Mouse (Mus musculus) cerebral cortex, adult 2 months (tissue): ENCODE results near the gene Gm20503.

Experiments
- WGBS: fragments of 180-500 bp; shearing (Covaris S2); methylation state at CpG from one replicate; pipeline ENCODE4 v1.1.7; 2018; 5-methylcytosine and 5-hydroxymethylcytosine counted together

Gene Gm20503

DNA sequence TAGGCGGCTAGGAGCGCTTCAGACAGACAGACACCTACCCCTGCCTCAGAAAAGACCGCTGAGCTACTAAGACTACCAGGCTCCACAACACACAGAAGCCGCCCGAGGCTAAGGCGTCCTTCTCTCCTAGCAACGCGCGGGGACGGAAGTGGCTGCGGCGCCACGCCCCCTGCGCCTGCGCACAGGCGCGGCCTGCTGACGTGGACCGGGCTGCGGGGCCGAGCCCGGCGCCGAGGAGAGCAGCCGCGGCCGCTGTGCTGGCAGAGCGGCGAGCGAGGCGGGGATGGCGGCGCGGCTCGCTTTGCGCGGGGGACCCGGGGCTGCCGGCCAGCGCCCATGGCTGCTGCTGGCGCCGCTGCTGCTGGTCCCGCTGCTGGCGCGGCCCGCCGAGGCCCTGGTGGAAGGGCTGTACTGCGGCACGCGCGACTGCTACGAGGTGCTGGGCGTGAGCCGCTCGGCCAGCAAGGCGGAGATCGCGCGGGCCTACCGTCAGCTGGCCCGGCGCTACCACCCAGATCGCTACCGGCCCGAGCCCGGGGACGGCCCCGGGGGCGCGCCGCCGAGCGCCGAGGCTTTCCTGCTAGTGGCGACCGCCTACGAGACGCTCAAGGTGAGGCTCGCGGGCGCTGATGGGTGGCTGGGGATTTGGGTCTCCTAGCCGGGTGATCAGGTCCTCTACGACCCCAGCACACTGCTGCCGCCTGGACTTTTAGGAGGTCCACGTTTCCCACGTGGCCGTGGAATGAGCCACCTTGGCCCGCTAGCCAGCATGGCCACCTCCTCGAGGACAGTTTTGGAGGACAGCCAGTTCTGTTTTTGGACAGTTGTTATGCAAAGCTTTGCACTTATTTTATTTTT lies at the start of gene Gm20503:
Gene Gm20503 (plus strand): TSS at position 263 of the 858 bp plus-strand sequence.
- 1% methylated on average over 89 of the region's 89 CpGs for WGBS

DNA sequence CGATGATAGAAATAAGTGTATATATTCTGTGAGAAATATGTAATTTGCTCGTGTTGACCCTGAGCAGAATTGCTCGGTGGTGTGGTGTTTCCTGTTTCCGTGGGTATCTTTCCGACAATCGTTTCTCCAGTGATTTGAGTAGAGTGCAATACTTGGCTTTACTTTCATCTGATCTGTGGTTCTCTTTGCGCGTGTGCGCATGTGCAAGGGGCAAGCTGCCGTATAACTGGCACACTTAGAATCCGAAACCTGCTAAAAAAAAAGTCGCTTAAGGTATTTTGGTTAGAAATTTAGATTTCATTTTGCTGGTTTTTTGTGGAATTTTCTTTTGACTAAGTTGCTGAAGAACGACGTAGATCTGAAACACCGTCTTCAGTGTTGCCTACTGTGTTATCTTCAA lies 41.3 kb upstream of the Gm20503 start:
- WGBS, result 75% methylated on average over 15 of the region's 15 CpGs

DNA sequence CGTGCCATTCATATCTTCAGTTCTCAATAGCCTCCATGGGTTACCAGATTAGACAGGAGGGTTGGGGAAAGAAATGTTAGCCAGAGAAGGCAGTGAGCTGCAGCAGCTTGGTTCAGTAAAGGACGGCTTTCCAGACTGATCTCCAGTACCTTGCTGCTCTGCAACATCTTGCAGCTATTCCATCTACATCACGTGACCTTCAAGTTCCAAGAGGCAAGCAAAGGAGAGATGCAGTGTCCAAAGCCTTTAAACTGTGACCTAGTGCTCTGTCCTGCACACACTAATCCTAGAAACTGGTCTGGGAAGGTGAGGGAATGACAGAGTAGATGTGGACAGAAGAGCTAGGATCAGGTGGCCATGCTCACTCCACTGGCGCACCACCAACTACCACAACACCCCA lies 39.7 kb upstream of the Gm20503 start:
- 97% methylated on average over 4 of the region's 4 CpGs for WGBS

DNA sequence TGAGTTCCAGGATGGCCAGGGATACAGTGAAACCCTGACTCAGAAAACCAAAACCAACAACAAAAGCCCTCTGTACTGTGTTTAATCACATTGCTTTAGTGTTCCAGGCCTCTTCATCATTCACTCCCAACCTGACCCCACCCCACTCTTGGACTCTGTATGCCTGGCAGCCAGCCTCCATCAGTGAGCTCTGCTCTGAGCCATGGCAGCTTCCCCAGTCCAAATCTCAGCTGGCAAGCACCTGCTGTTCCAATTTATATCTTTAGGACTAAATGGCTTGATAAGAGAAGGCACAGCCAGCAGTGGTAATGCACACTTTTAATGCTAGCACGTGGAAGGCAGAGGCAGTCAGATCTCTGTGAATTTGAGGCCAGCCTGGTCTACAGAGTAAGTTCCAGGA lies 37.9 kb upstream of the Gm20503 start:
- WGBS, result 62% methylated on average over 1 of the region's 1 CpGs

DNA sequence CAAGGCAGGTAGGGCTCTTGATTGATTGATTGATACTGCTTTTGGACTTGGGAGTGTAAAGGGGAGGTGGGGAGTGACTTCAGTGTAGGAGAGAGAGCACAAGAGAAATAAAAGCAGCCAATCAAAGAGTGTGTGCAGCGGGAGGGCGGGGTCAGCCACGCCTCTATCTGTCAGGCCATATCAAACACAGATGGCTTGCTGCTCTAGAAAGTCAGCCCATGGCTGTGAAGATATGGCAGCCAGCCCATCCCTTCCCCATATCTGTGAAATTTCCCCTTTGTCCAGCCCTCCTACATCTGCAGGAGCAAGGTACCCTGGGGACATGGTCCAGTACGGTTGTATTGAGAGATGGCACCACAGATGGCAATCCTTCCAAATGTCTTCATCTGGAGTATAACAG lies 32.3 kb upstream of the Gm20503 start:
- 81% methylated on average over 4 of the region's 4 CpGs for WGBS

DNA sequence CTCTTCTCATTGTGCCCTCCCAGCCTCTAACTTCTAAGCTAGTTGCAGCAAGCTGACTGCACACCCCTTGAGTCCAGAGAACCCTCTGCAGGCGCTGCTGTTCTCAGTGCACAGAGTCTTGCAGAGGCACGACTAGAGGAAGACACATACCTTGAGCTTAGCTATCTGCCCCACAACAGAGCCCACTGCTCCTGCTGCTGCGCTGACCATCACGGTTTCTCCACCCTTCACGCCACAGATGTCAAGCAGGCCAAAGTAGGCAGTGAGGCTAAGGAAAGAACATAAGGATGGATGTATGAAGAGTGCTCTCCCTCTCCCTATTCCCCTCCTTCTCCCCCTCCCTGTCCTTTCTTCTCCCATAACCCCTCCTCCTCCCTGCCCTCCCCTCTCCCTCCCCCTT lies 27.3 kb upstream of the Gm20503 start:
- WGBS, result 92% methylated on average over 5 of the region's 5 CpGs

DNA sequence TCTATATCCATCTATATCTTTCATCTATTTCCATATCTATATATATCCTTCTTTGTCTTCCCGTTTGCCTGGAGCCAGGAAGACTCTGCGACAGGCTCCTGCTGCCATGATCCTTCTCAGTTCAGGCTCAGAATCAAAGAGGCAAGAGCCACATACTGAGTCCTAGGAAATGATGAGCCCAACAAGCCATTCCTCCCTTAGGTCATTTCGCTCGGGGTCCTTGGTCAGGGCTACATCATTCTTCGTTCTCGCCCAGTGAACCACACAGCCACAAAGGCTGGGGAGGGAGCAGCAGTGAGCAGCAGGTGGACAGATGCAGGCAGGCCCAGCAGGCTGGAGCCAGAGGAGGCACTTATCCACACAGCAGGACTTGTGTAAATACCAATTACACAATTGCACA lies 21.6 kb upstream of the Gm20503 start:
- 75% methylated on average over 6 of the region's 6 CpGs for WGBS

DNA sequence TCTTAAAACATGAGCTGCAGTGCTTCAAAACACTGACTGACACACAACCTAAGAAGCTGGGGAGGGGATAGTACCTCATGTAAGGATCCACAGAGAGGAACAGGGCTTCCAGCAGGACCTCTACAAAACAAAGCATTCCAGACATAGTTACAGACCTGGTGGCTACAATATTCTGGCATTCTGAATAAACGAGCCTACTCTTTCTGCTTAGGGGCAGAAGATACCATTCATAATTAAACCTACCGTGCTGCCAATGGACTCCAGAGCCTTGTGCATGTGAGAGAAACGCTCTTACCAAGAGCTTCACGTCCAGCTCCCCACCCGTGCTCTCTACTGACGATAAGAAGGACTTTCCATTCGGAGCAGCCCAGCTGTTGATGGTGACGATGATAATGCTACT lies 20.2 kb upstream of the Gm20503 start:
- WGBS, result 91% methylated on average over 8 of the region's 8 CpGs

DNA sequence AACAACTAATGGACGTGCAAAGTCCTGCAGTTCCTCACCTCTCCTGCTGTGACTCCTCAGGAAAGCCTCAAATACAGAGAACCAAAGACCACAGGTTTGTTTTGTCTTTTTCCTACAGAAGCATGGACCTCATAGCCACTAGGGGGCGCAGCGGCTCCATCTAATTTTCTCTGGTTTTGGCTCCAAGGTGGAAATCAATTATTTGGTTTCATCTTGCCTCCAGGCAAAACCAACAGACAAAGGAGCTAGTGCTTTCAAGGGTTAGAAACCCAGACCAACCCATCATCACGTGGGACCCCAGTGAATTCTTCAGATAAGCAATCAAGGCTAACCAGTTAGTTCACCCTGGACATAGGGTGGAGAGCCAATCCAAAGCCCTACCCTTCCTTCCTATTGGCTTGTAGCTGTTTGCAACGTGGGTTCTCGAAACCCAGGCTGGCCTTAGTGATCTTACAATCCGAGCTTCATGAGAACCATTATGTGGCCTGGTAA lies 17.8 kb upstream of the Gm20503 start:
- 24% methylated on average over 7 of the region's 7 CpGs for WGBS

DNA sequence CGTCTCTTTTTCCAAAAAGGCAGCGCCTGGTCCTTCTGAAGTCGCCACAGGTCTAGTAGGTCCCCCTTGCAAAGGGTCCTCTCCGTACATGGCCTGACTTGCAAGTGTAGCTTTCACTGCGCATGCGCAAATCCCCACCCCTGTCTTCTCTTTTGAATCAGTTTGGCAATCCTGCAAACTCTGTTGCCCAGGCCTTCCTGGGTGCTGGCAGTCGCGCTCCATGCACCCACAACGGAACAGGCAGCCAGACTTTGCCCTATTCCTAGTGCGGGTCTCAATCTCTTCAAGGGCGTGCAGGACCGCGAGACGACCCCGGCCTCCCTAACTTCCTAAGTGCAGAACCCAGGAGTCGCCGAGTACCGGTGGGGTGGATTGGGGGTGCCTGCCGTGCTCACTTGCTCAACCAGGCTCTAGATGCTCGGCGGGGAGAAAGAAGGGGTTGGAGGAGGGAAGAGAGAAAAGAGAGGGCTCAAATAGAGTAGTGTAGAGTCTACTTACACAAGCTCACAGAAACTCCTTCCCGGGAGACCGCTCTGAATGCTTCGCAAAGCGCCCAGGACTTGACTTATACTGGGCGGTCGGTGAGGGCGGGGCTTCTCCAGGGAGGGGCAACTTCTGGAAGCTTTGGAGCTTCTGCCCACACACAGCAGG lies 16.3 kb upstream of the Gm20503 start, which contains the start of gene Ptgr1:
Gene Ptgr1 (minus strand): TSS at position 580 of the 651 bp plus-strand sequence.
- 2% methylated on average over 28 of the region's 28 CpGs for WGBS

DNA sequence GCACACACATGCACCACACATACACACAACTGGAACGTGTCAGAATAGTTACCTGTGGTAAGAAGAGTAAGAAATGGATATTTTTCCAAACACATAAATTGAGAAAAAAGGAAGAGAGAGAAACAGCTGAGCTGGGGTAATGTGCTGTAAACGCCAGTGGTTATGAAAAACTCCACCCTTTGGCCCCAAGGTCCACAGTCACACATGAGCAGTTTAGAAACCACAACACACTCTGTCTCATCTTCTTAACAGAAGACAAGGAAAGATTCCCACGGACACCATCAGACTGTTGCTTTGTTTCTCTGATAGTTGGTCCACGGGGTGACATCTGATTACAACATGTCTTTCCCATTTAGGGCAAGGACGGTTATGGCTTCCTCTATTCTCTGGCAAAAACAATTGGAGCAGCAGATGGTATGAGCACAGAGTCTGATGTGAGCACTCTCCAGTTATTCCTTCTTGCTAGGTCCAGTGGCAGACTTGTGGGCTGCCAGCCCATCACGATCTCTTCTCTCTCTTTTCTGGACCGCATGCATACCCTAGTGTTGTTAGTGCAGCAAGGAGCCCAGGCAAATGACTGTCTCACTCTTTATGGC lies 13.6 kb upstream of the Gm20503 start:
- 71% methylated on average over 7 of the region's 7 CpGs for WGBS

DNA sequence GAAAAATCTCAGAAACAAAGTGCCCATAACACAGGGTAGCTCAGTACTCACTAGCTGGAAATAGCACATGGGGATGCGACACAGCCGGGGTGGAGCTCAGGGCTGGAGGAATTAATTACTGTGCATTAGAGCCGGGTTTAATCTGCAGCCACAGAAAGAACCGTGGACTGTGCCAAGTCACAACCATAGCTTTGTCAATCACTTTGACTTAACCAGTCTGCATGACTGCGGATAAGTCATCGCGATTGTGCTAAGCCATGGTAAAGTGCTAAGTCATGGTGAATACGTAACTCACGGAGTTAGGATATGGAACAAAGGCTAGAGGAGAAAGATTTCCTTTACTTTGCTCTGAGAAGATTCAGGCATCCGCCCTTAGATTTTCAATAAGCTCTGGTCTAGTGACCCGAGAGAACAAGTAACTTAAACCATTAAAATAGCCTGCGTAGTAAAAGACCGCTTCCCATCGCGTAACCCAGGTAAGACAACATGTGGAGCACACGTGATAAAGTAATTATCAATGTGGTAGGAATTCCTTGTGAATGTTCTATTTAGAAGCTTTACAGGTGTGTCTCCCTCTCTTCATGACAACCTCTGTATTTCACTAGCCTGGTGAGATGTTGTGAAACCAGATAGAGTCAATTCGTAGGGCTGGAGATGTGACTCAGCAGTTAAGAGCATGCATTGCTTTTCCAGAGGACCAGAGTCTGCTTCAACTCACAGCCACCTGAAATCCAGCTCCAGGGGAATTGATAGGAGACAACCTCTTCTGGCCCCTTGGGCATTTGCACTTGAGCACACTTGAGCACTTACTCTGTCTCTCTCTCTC lies 12.2 kb upstream of the Gm20503 start:
- 78% methylated on average over 17 of the region's 17 CpGs for WGBS

DNA sequence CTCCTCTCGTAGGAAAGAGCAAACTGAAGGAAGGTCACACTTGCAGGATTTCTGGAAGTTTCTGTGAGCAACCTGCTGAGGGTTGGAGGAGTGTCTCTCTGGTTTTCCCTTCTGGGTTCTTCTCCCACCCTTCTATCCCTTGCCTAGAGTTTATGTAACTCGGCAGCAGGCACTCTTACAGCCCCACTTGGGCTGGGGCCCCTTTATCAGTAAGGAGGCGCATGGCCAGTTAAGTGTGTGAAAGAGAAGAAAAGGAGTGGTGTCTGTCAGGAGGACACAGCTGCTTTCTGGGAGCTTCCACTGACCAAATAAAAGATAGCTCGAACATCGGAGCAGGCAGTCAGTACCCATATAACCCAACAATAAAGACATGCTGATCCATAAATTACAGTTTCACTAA lies 10.8 kb upstream of the Gm20503 start:
- WGBS, result 83% methylated on average over 5 of the region's 5 CpGs

DNA sequence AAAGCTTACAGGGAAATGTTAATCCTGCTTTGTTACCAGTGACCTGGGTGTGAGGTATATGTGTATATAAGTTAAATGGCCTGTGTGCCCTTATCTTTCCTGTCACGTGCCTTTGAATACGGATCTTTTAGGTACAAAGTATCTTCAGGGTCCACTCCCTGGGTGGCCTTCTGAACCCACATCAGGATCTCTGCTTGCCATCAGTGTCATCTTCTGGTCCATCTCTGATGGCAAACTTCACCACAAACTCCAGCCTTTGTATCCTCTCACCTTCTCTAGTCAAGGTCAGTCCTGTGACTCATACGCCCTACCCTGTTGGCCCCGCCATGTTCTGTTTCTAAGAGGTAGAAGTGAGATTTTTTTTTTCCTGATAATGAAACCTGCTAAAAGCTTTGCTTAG lies 8.2 kb upstream of the Gm20503 start, which contains the start of gene Dnajc25:
Gene Dnajc25 (plus strand): TSS at position 301 of the 400 bp plus-strand sequence.
- 98% methylated on average over 4 of the region's 4 CpGs for WGBS

DNA sequence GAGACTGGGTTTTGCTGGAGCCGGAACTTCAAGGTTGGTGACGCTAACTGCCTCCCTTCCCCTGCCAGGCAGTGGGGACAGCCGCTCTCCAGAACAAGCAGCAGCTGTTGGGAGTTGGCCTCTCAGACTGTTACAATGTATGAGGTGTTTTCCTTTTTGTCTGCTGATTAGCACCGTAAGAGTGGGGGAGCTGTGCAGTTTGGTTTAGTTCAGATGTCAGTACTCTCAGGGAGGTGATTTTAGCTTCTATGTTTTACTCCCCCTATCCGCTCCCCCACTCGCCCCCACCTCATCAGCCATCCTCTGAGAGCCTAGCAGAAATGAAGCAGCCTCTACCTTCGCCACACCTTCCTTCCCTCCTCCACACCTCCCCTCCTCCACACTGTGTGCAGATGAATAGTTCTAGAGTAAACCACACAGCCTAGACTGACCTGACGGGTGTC lies 7.7 kb upstream of the Gm20503 start:
- 75% methylated on average over 8 of the region's 8 CpGs for whole genome bisulfite sequencing

DNA sequence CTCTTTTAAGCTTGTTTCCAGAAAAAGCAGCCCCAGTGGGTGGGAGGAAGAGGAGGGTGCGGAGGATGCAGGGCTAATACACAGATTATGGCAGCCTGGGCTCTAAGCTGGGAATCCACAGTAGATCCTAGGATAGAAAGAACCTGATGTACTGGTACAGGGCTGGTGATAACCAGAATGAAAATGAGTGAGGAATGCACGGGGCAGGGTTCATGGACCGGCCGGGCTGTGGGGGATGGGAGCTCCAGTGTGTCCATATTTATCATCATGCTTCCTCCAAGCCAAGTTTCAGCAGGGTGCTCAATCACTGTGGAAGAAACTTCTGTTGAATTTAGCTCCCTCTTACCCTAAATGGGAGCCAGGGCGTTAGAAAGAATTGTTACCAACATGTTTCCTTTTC lies 5.9 kb upstream of the Gm20503 start:
- WGBS, result 78% methylated on average over 5 of the region's 5 CpGs

DNA sequence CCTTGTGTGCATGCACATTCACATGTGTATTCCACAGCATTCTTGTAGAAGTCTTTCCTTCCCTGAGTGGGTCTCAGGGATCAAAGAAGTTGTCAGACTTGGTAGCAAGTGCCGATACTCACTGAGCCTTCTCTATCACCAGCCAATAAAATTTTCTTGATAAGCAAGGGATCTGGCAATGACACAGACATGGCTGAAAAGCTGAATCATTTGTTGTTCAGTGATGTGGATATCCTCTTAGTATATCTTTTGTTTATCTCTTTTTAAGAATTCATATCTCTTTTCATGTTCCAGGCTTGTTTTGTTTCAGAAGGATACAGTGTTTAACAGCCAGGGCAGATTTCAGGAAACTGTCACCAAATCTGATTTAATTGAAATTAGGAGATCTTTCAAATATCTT lies 4.3 kb upstream of the Gm20503 start:
- 85% methylated on average over 1 of the region's 1 CpGs for whole genome bisulfite sequencing

DNA sequence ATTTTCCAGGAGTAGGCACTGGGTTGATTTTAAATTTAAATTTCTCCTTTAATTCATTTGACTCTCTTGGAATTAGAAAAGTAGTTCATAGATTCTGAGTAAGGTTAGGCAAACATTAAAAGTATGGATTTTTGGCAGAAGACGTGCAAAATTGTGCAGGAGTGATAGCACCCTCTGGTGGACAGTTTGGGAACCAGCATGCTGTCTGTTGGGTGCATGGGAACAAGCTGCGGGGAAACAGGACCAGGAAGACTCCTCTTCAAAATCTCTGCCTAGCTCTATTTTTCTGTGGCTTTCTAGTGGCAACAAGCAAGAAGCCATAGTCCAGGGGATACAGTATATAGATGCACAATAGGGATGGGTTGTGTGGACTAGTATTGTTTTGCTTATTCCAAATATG lies 3.3 kb upstream of the Gm20503 start:
- 3% methylated on average over 2 of the region's 2 CpGs for WGBS

DNA sequence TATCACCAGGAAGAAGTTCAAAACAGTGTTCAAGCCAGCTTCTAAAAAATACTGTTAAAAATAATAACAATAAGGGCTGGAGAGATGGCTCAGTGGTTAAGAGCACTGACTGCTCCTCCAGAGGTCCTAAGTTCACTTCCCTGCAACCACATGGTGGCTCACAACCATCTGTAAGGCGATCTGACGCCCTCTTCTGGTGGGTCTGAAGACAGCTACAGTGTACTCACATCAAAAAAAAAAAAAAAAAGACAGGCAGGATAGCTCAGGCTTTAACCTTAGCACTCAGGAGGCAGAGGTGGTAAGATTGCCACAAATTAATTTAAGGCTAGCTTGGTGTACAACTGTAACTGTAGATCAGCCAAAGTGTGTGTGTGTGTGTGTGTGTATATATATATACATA lies 2.4 kb upstream of the Gm20503 start:
- WGBS, result 2% methylated on average over 2 of the region's 2 CpGs

DNA sequence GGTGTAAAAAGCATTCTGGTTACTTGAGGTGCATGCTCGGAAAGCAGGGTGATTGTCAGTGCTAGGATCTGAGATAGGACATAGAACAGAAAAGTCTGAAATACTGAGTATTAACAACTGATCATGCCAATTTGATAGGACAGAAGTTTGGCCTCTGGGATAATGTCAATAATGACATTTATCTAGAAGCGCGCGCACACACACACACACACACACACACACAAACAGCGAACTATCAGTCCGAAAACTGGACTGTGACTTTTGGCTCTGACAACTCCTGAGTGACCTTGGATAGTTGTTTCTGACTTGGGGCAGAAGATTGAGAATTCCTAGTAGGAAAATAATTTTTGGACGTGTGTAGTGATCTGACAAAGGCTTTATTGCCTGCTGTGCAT lies 793 bp downstream of the Gm20503 start:
- 26% methylated on average over 7 of the region's 7 CpGs for WGBS

DNA sequence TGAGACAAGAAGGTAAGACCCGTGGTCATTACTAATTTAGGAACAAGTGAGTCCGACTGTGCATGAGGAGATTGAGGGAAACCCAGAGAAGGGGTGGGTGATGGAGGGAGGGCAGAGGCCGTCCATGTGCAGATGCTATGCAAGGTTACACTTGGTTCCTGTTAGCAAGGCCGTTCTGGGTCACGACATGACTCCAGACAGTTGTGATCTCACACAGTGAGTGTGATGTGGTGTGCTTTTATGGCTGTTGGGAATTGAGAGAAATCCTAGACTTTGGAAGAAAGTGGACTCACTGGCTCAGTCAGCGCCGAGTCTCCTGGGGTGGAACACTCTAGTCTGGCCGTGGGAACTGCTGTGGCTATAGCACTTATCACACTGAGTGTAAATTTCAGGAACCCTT lies 3.2 kb downstream of the Gm20503 start:
- WGBS, result 67% methylated on average over 8 of the region's 8 CpGs

DNA sequence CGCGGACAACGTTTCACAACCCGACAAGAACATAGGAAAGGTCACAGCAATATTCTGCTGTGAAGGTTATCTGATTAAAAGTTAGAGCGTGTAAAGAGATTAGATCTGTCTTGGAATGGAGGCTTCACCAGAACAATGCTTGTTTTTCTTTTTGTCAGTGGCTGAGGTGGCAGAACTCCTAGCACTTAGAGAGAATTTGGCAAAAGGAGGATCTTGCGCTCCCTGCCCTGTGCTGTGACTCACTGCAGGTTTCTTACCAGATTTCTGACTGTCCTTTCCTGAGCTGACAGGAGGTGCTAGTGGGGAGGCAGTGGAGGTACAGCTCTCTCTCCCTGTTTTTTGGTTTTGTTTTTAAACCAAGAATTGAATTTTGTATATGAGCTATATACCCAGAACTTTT lies 4.0 kb downstream of the Gm20503 start:
- 59% methylated on average over 6 of the region's 6 CpGs for WGBS
